Mouse (Mus musculus): ENCODE results near the gene Tppp3.

The Tppp3 gene

GRCm38 (mm10) chr8:105484392-105484791 lies 13.1 kb upstream of the Tppp3 start:
- peak; percentile 74 for DNase-seq (ENCODE audit: low spot score)

GRCm38 (mm10) chr8:105484030-105484368 lies 12.7 kb upstream of the Tppp3 start:
- no peak for DNase-seq (ENCODE audit: low spot score)

GRCm38 (mm10) chr8:105483212-105484029 lies 12.1 kb upstream of the Tppp3 start:
- DNase-seq (ENCODE audit: low spot score): no peak

- DNase-seq (ENCODE audit: low spot score): no peak
Measured at GRCm38 (mm10) chr8:105482123-105482522, 10.8 kb upstream of the Tppp3 start.

GRCm38 (mm10) chr8:105481453-105481852 lies 10.1 kb upstream of the Tppp3 start:
- DNase-seq (ENCODE audit: low spot score): no peak

- DNase-seq (ENCODE audit: low spot score): peak; percentile 47
Measured at GRCm38 (mm10) chr8:105481013-105481412, 9.7 kb upstream of the Tppp3 start.

GRCm38 (mm10) chr8:105477792-105478191 lies 6.5 kb upstream of the Tppp3 start:
- DNase-seq (ENCODE audit: low spot score): no peak

GRCm38 (mm10) chr8:105476628-105477413 lies 5.5 kb upstream of the Tppp3 start:
- peak; percentile 47 for DNase-seq (ENCODE audit: low spot score)

GRCm38 (mm10) chr8:105476161-105476560 lies 4.8 kb upstream of the Tppp3 start:
- no peak for DNase-seq (ENCODE audit: low spot score)

- DNase-seq (ENCODE audit: low spot score): no peak
Measured at GRCm38 (mm10) chr8:105475742-105476141, 4.4 kb upstream of the Tppp3 start.

GRCm38 (mm10) chr8:105475254-105475653 lies 3.9 kb upstream of the Tppp3 start:
- no peak for DNase-seq (ENCODE audit: low spot score)

GRCm38 (mm10) chr8:105474680-105475079 lies 3.4 kb upstream of the Tppp3 start:
- DNase-seq (ENCODE audit: low spot score): no peak

- peak; percentile 60 for DNase-seq (ENCODE audit: low spot score)
Measured at GRCm38 (mm10) chr8:105473816-105474606, 2.7 kb upstream of the Tppp3 start.

GRCm38 (mm10) chr8:105472983-105473382 lies 1.7 kb upstream of the Tppp3 start:
- DNase-seq (ENCODE audit: low spot score): no peak

- DNase-seq (ENCODE audit: low spot score): no peak
Measured at GRCm38 (mm10) chr8:105472414-105472932, 1.1 kb upstream of the Tppp3 start.

GRCm38 (mm10) chr8:105470681-105471313 lies 529 bp downstream of the Tppp3 start:
- no peak for DNase-seq (ENCODE audit: low spot score)

- DNase-seq (ENCODE audit: low spot score): no peak
Measured at GRCm38 (mm10) chr8:105470262-105470661, 1.1 kb downstream of the Tppp3 start.

GRCm38 (mm10) chr8:105469816-105470215 lies 1.5 kb downstream of the Tppp3 start:
- no peak for DNase-seq (ENCODE audit: low spot score)

- DNase-seq (ENCODE audit: low spot score): no peak
Measured at GRCm38 (mm10) chr8:105469041-105469695, 2.2 kb downstream of the Tppp3 start.

GRCm38 (mm10) chr8:105468002-105468720 lies 3.2 kb downstream of the Tppp3 start:
- no peak for DNase-seq (ENCODE audit: low spot score)

All from yolk sac, embryonic 10.5 days (tissue).